Mouse (Mus musculus) leukemia stem cell, adult 10-12 weeks (primary cell): ENCODE measurements around the gene Pdpk1. TPM values are rescaled to one million over a fixed set of nuclear protein-coding genes. Genes with fewer than 3 reads are reported as not detected.

Experiments
- polyA plus RNA-seq: library from polyadenylated mRNA; stranded (reverse); fragments of >175 nt; gene quantifications from 2 replicates; pipeline ENCODE4 v1.2.3, GENCODE M21; 2012; ENCODE audit warnings: low replicate concordance

Gene Pdpk1
- 36.7 and 219 TPM in 2 replicates for polyA plus RNA-seq

DNA sequence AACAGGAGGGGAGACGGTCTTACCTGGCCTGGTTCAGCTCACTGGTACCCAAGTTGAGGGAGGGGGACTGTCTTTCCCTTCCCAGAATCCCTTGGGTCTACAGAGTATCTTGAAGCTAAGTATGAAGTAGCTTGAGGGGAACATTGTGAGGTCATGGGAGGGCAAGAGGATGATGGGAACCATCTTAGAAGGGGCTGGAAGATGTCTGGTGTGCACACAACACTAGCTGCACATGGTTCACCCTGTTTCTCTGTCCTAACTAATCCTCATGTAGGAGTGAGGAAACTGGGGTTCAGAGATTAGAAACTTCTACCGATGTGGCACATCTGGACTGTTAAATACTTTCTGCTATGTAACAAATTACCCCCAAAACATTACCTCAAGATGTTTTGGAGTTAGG lies at the start of gene Pdpk1:
Gene Pdpk1 (minus strand): TSS at position 101 of the 400 bp plus-strand sequence.

DNA sequence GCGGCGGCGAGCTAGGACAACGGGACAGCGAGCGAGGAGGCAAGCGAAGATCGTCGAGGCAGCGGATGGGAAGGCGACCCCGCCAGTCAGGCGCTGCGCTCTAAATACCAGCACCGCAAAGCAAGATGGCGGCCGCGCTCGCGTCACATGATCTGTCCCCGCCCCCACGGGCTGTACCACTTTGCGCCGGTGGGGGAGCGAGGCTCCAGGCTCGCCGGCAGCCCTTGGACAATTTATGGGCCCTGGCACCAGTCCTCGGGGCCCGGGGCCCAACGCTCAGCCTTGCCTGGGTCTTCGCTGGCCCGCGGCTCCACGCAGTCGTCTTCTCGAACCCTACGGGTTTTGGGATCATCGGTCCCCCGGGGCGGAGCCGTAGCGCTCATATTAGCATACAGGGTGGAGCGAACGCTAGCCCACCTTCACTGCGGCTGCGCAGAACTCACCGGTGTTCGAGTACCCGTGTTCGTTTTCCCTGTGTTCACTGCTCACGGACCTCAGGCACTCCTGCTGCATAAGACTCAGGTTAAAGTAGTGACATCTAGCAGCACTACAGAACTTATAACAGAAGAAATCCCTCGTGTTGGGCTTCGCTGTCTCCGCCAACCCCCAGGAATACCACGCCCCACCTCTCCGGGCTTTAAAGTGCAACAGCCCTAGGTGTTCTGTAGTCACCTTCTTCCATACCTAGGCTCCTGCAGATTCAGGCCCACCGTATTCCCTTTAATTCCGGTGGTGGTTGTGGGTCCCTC lies 18.8 kb upstream of the Pdpk1 start, which contains the start of gene Atp6v0c:
Gene Atp6v0c (minus strand): TSS at position 386 of the 749 bp plus-strand sequence.

DNA sequence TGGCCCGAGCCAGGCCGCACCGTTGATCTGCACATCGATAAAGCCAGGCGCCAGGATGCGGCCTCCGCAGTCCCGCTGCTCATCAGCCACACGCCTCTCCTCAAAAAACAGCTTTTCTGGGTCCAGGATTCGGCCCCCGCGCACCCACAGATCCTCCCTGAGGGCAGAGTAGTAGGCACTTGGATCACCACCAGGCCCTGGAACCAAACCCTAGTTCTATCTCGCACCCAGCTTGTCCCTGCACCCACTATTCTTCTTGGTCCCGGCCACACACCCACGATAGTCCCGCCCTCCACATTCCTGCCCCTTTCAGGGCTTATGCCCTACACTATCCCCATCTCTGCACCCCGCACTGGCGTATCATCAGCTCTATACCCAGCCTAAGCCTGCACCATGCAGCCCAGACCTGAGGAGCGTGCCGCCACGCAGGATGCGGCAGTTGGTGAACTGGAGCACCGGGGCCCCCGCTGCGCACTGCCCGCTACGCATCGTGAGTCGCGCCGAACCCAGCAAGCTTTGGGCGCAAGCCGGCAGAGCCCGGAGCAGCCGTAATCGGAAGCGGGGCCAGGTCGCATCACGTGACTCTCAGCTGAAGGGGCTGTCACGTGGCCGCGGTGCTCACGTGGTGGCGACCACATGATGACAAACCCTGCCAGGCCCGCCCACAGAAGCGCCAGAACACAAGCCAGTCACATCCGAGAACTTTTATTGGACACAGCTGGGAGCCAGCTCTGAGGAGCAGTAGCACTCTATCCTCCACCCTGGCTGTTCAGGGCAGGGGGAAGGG lies 12.6 kb upstream of the Pdpk1 start, which contains the start of gene Amdhd2:
Gene Amdhd2 (minus strand): TSS at position 591 of the 787 bp plus-strand sequence.

DNA sequence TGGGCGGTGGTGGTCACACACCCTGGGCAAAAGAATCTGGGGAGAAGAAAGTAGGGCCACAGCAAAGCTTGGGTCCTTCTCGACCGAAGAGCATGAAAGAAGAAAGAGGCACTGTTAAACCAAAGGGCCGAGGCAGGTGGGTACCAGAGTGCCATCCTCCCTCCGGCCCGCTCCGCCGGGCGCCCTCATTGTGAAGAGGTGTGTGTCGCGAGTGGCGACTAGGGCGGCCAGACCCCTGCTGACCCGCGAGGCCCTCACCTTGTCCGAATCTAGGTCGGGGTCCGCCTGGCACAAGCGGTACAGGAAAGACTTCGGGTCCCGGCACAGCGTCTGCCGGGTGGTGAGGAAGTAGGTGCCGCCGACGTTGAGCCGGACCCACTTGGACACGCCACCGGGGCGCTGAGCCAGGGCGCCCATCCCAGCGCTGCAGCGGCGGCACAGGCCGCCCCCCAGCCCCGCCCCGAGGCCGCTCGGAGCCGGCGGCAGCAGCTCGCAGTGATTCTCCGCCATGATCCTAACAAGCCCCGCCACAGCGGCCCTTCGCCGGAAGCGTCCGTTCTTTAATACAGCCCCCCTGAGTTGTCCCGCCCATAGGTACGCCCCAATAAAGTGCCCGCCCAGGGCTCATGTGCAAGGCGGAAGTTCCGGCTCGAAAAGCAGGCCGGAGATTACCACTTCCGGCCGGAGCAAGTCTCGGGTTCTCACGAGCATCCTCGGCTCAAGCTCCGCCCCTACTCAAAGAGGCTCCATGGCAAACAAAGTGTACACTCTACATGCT lies 77.6 kb downstream of the Pdpk1 start, which contains the start of gene Kctd5:
Gene Kctd5 (minus strand): TSS at position 567 of the 778 bp plus-strand sequence.

DNA sequence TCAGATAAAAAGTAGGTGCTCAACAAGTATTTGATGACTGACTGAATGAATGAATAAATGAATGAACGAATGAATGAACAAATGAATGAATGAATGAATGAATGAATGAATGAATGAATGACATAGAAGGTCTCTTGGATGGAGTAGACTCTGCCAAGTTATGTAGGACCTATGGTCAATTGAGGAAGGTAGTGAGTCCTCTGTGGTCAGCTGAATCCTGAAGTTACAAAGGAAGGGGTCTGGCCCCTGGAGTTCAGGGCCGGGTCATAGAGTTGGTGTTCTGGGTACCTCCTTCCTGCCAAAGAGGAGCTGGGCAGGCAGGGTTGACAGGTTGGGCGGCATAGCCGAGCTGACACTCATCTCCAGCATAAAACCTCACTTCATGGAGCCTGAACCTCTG lies 112.9 kb downstream of the Pdpk1 start, which contains the start of gene Prss27:
Gene Prss27 (plus strand): TSS at position 301 of the 400 bp plus-strand sequence.

Other genes with a start within 250 kb of the Pdpk1 start
- gene Dcpp3, start 233.5 kb downstream of the Pdpk1 start, polyA plus RNA-seq, result not detected in 2 replicates
- gene Sbp, start 209.3 kb downstream of the Pdpk1 start, polyA plus RNA-seq, result not detected in 2 replicates
- not detected in 2 replicates for gene Sbpl, start 195.7 kb downstream of the Pdpk1 start, polyA plus RNA-seq
- gene Prss30, start 170.4 kb downstream of the Pdpk1 start, polyA plus RNA-seq, result 0.43 TPM in 1 of 2 replicates, not detected in the other
- gene Prss22, start 152.8 kb downstream of the Pdpk1 start, polyA plus RNA-seq, result not detected in 2 replicates
- gene Prss27, start 112.8 kb downstream of the Pdpk1 start, polyA plus RNA-seq, result not detected in 2 replicates
- gene Kctd5, start 77.4 kb downstream of the Pdpk1 start, polyA plus RNA-seq, result 33.7 and 45.0 TPM in 2 replicates
- 41.0 and 42.5 TPM in 2 replicates for gene Amdhd2, start 12.8 kb upstream of the Pdpk1 start, polyA plus RNA-seq
- 55.4 and 483 TPM in 2 replicates for gene Atp6v0c, start 18.8 kb upstream of the Pdpk1 start, polyA plus RNA-seq
- 4.3 and 11.2 TPM in 2 replicates for gene Tbc1d24, start 54.6 kb upstream of the Pdpk1 start, polyA plus RNA-seq
- gene Ntn3, start 58.6 kb upstream of the Pdpk1 start, polyA plus RNA-seq, result 0.67 and 1.5 TPM in 2 replicates
- 20.8 and 26.4 TPM in 2 replicates for gene Tedc2, start 69.9 kb upstream of the Pdpk1 start, polyA plus RNA-seq
- 65.1 and 76.8 TPM in 2 replicates for gene Ccnf, start 100.6 kb upstream of the Pdpk1 start, polyA plus RNA-seq
- not detected in 2 replicates for gene Abca17, start 200.1 kb upstream of the Pdpk1 start, polyA plus RNA-seq
- gene Abca3, start 201.0 kb upstream of the Pdpk1 start, polyA plus RNA-seq, result 33.9 and 35.9 TPM in 2 replicates